Mouse (Mus musculus) cerebellum, postnatal 36 days (tissue): ENCODE results near the gene Ptgis.

Source experiments
- DNase-seq, 2 experiments: peaks; one replicate each; pipeline ENCODE4 v3.0.0; 2021 to 2022; ENCODE audit warnings: mixed read lengths in 2 of 2

The Ptgis gene

DNA sequence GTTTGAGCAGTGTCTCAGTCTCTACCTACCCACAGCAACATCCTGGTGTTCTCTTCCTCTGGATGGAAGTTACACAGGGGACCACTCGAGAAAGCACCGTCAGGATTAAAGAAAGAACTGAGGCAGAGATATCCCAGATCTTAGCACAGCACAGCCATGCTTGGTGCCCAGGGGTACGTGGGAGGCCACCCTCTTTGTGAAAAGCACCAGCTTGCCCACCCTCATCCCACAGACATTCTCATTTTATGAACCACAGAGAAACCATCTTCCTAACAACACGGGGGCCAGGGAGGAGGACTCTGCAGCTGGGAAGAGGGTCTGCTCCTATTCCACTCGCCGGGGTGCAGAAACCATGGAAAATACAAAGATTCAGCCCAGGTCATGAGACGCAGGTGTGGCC, 90.3 kb downstream of the Ptgis start:
- DNase-seq = no peak

DNA sequence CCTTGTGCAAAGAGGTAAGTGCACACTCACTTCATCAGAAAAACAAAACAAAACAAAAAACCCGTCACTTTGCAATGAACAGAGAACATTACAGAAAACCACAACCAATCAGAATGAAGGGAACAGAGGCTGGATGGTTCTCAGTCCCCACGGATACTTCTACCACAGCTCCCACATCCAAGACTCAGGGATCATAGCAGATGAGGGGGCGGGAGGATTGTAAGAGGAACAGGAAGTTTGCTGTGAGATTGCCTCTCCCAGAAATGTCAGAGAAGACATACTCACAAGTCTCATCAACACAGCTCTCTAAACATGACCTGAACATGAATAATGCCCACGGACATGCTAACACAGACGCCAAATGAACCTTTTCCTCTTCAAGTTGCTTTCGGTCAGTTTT, 91.4 kb downstream of the Ptgis start:
- DNase-seq = no peak

DNA sequence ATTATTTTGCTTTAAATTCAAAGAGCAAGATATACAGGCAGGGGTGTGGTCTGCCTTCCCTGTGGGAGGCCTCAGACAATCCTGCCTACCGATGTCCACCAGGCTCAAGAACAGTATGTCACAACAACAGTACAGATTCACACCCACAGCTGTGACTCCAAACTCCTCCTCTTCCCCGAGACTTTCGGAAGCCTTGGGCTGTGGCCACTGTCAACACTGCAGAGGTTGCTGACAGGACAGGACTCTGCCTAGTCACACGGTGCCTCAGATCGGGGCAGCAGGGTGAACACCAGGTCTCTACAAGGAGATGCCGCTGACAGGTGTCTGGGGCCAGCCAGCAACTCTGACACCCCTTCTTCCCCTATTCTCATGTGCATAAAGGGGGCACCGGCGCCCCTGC, 92.7 kb downstream of the Ptgis start:
- no peak for DNase-seq

DNA sequence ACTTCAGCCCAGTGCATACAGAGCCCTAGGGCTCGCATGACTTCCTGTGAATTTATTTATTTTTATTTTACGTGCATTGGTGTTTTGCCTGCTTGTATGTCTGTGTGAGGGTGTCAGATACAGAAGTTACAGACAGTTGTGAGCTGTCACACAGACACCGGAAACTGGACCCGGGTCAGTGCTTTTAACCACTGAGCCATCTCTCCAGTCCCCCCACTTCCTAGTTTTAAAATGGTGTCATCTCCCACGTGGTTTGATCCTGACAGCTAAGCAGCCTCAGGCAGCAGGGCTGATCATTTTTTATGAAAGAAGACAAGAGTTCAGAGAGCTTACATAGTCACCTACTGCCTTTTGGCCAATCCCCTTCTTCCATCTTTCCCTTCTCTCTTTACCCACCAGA, 94.5 kb downstream of the Ptgis start:
- DNase-seq = no peak

DNA sequence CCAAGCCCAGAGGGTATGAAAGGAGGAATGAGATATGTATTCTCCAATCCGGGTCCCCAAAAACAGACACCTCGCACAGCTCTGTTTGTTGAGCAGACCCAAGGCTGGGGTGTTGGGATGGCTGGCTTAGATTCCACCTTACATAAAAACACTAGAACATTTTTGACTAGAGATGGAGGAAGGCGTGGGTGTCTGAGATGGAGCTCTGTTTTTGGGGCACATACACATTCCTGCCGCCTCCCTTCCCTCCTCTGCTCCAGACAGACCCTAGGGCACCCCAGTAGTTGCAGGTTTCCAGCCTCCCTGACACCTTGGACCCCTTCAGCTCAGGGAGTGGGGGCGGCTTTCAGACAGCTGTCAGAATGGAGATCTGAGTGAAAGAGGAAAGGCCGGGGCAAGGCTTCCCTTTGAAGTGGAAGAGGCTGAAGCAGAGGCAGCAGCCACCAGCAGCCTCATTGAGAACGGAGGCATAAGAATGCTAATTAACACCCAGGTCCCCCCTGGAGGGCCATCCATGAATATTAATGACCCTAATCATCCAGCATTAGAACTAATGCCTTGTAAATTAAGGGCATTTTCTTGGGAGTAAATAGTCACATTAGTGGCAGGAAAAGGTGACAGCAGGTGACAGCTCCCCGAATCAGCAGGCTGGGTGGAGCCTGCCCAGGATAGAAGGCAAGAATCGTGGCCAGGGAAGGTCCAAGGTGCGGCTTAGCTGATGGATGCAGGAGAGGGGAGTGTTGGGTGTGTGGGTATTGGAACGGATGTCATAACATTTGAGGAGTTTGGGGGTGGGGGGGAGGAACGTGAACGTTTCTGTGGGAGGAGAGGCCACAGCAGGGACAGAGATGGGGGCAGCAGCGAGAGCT, 95.7 kb downstream of the Ptgis start:
- no peak for DNase-seq

DNA sequence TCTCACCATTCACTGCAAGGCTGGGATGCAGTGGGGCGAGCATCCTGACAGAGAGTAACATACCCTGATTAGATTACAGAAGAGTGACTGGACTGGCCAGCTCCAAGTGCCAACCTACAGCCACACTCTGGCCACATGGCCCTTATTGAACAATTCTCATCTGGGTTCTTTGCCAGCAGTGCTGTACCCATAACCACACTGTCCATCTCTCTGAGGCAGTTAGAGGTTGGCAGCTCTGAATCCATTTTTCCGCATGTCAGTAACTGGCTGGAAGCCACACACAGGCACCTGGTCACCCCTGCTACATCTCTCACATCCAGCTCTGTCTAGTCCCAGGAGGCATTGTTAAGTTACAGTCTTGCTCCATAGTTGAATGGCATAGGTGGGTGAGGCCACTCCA, 96.5 kb downstream of the Ptgis start:
- no peak for DNase-seq

DNA sequence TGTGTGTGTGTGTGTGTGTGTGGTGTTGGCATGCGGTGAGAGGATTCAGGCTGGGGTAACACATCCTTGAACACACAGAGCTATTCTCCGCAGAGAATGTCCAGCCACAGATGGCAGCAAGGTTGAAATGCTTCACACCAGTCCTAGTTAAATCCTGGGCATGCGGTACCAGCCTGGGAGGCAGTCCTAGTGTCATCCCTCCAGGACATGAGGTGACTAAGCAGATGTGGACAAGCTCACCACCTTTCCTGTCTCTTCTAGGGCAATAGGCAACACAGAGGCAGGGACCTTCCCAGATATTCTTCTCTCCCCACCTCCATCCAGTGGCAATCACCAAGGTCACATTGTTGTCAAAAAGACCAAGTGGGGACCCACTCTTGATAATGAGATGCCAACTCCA, 98.1 kb downstream of the Ptgis start:
- DNase-seq = no peak

DNA sequence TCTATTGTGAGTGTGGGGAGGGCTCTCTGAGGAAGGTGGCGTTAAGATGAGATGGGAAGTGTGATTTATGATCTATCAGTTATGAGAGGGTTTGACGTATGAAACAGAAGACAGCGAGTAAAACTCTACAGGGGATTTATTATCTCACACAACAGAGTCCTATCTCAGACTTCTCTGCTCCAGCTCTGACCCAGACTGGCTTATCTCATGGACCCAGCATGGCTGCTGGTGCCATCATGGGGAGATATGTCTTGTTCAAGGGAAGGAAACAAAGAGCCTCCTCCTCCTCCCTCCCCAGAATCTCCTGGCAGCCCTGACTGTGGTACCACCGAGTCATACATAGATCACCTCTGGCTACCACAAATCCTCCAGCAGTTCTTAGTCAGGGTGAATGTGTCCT, 98.6 kb downstream of the Ptgis start:
- DNase-seq = no peak
